Mouse (Mus musculus) liver, postnatal 0 days (tissue): Measurements from ENCODE around the gene Tagln3.

ENCODE experiments used
- CTCF ChIP-seq: sonication (generic); IDR thresholded peaks from 2 replicates; pipeline ENCODE4 v1.5.1; 2016; ENCODE audit warnings: antibody characterized with exemption, low read depth
- EP300 ChIP-seq: IDR thresholded peaks from 2 replicates; pipeline ENCODE4 v1.6.1; 2016; ENCODE audit warnings: antibody characterized with exemption, low read depth, mild to moderate bottlenecking

GRCm38 (mm10) chr16:45767434-45767833 lies 43.0 kb upstream of the Tagln3 start:
- TF ChIP-seq CTCF (no peak), EP300 (no peak)
